Mouse (Mus musculus) cortical plate, adult 2 months (tissue): ENCODE measurements at regions not wholly inside any gene's neighbourhood (a gene's known extent, or its start where the extent isn't known, plus 50 kb on each side); places are given as distances from the start of the nearest gene placed in this dataset.

Experiments used
- H3K27ac ChIP-seq: fragments of 200-500 bp; 2 replicates; pipeline ENCODE4 v1.5.1; 2012; ENCODE audit warnings: low read length, control low read depth, inconsistent platforms; ENCODE audit not compliant: insufficient read depth
- H3K4me1 ChIP-seq: fragments of 200-500 bp; 2 replicates; pipeline ENCODE4 v1.6.1; 2011; ENCODE audit warnings: low read length; ENCODE audit not compliant: control insufficient read depth, insufficient read depth
- H3K4me3 ChIP-seq: fragments of 200-500 bp; 2 replicates; pipeline ENCODE4 v1.5.1; 2011; ENCODE audit warnings: mild to moderate bottlenecking, low read length, control low read depth; ENCODE audit not compliant: insufficient read depth
- CTCF ChIP-seq: fragments of 200-500 bp; IDR thresholded peaks from 2 replicates; pipeline ENCODE4 v1.5.1; 2011; ENCODE audit warnings: mild to moderate bottlenecking, control low read depth, low read length; ENCODE audit not compliant: insufficient read depth; ENCODE audit errors: extremely low read depth
- POLR2A ChIP-seq: fragments of 200-500 bp; IDR thresholded peaks from 2 replicates; pipeline ENCODE4 v1.6.1; 2011; ENCODE audit warnings: mild to moderate bottlenecking, low read length, control low read depth; ENCODE audit not compliant: insufficient read depth; ENCODE audit errors: extremely low read depth

- no peak overlapping the region for H3K4me3 ChIP-seq
- TF ChIP-seq CTCF: no peak
- no peak for TF ChIP-seq POLR2A
- no peaks in the 10 kb centered on the region for H3K4me1 ChIP-seq
Measured at GRCm38 (mm10) chr3:103425812-103426430, 146.8 kb downstream of the Trim33 start.

GRCm38 (mm10) chr3:103429227-103429788 lies 145.7 kb upstream of the Syt6 start:
- H3K27ac ChIP-seq: no peak overlapping the region
- no peaks in the 10 kb centered on the region for H3K4me1 ChIP-seq

More at GRCm38 (mm10) chr3:103425812-103426430, 146.8 kb downstream of the Trim33 start:
- no peak overlapping the region for H3K27ac ChIP-seq

GRCm38 (mm10) chr3:103430131-103430530 lies 144.9 kb upstream of the Syt6 start:
- Histone ChIP-seq H3K4me3 (no peak overlapping the region), H3K27ac (no peak overlapping the region), H3K4me1 (no peaks in the 10 kb centered on the region)
- no peak for TF ChIP-seq POLR2A
- no peak for TF ChIP-seq CTCF

More at GRCm38 (mm10) chr3:103429227-103429788, 145.7 kb upstream of the Syt6 start:
- H3K4me3 ChIP-seq: no peak overlapping the region
- TF ChIP-seq POLR2A: no peak
- TF ChIP-seq CTCF: peak; percentile 48; the same call in 1 of the 2 replicates

- H3K27ac ChIP-seq: no peak overlapping the region
- no peaks in the 10 kb centered on the region for H3K4me1 ChIP-seq
- TF ChIP-seq POLR2A (no peak), CTCF (no peak)
- H3K4me3 ChIP-seq: no peak overlapping the region
Measured at GRCm38 (mm10) chr3:103432254-103432653, 142.8 kb upstream of the Syt6 start.

- no peak for TF ChIP-seq CTCF
- TF ChIP-seq POLR2A: no peak
- H3K4me3 ChIP-seq: no peak overlapping the region
- H3K27ac ChIP-seq: no peak overlapping the region
- no peaks in the 10 kb centered on the region for H3K4me1 ChIP-seq
Measured at GRCm38 (mm10) chr3:103436902-103437603, 138.0 kb upstream of the Syt6 start.

GRCm38 (mm10) chr3:103438791-103439354 lies 136.2 kb upstream of the Syt6 start:
- no peak overlapping the region for H3K27ac ChIP-seq
- H3K4me1 ChIP-seq: no peaks in the 10 kb centered on the region
- no peak overlapping the region for H3K4me3 ChIP-seq
- TF ChIP-seq CTCF (peak; percentile 54), POLR2A (no peak)

- Histone ChIP-seq H3K4me1 (peaks cover 2% of the 10 kb centered on the region; the same call in 1 of the 2 replicates), H3K4me3 (no peak overlapping the region), H3K27ac (no peak overlapping the region)
- no peak for TF ChIP-seq CTCF
- TF ChIP-seq POLR2A: no peak
Measured at GRCm38 (mm10) chr3:103443247-103443646, 131.8 kb upstream of the Syt6 start.

GRCm38 (mm10) chr3:103445852-103446251 lies 129.2 kb upstream of the Syt6 start:
- no peak overlapping the region for H3K4me3 ChIP-seq
- TF ChIP-seq CTCF (no peak), POLR2A (no peak)
- peaks cover 2% of the 10 kb centered on the region; the same call in 1 of the 2 replicates for H3K4me1 ChIP-seq
- no peak overlapping the region for H3K27ac ChIP-seq

- peaks cover 2% of the 10 kb centered on the region; the same call in 1 of the 2 replicates for H3K4me1 ChIP-seq
- no peak overlapping the region for H3K4me3 ChIP-seq
- H3K27ac ChIP-seq: no peak overlapping the region
- TF ChIP-seq CTCF (no peak), POLR2A (no peak)
Measured at GRCm38 (mm10) chr3:103449851-103450250, 125.2 kb upstream of the Syt6 start.

GRCm38 (mm10) chr3:103451971-103452370 lies 123.1 kb upstream of the Syt6 start:
- H3K27ac ChIP-seq: no peak overlapping the region
- no peak overlapping the region for H3K4me3 ChIP-seq
- H3K4me1 ChIP-seq: no peaks in the 10 kb centered on the region
- TF ChIP-seq CTCF (no peak), POLR2A (no peak)
